Mouse (Mus musculus) ES-E14 (cell line): ENCODE measurements at regions not wholly inside any gene's neighbourhood (a gene's known extent, or its start where the extent isn't known, plus 50 kb on each side); places are given as distances from the start of the nearest gene placed in this dataset.

Experiments used
- CHD2 ChIP-seq: IDR thresholded peaks from 2 replicates; pipeline ENCODE4 v1.6.1; 2014; ENCODE audit warnings: mild to moderate bottlenecking, low read depth, low read length, inconsistent platforms
- HCFC1 ChIP-seq: IDR thresholded peaks from 2 replicates; pipeline ENCODE4 v1.6.1; 2012; ENCODE audit warnings: low read length, inconsistent platforms, borderline replicate concordance; ENCODE audit not compliant: insufficient read depth
- MAFK ChIP-seq: IDR thresholded peaks from 2 replicates; pipeline ENCODE4 v1.6.1; 2014; ENCODE audit warnings: mild to moderate bottlenecking, low read depth, low read length, inconsistent platforms; ENCODE audit not compliant: insufficient read depth
- ZC3H11A ChIP-seq: IDR thresholded peaks from 2 replicates; pipeline ENCODE4 v1.6.1; 2012; ENCODE audit warnings: low read depth, mild to moderate bottlenecking, inconsistent platforms, low read length, borderline replicate concordance

DNA sequence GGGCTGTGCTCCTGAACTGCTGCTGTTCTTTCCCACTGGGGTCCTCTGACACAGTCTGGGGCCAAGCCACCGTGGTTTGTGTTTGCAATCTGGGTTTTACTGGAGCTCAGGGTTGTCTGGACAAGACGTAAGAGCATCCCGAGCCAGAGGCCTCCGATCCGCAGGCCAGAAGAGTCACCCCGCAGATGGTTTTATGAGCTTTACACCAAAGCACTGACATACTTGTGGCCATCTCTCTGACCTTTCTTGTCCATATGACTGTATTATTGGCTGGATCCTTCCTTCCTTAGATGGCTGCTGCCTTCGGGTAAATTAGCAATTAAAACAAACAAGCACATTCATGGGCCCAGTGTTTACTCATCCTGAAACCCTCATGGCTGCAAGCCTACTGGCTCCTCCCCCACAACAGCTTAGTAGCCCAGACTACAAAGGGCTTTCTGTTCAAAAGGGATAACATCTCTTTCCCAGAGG lies 578.4 kb downstream of the Gm826 start:
- TF ChIP-seq HCFC1, result no peak
- TF ChIP-seq ZC3H11A, result no peak
- TF ChIP-seq CHD2, result no peak
- no peak for TF ChIP-seq MAFK
